8 mouse cellular contexts compared by ENCODE assay signal in the genomic region with DNA sequence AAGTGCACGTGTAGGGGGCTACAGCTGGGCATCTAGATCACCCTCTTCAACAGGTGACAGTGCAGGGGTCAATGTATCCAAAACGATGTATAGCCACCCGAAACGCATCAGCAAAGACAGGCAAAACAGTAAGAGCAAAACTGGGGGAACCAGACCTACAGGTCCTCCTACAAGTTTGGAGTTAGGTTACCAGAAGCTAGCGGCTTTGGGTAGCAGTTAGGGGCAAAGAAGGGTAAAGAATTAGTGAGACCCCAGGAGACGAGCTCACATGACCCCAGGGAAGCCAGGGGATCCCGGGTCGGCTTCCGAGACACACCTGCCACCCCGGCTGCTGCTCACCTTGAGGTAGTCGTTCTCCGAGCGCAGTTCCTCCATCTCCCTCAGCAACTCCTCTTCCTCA. TPM values are rescaled to one million over a fixed set of nuclear protein-coding genes. Genes with fewer than 3 reads are reported as not detected.
DNase-seq lines count a peak whose midpoint lies in the region; ATAC-seq and TF ChIP-seq lines count a peak whose summit lies in the region.

No protein-coding gene starts in this region.

- no peak for TF ChIP-seq CTCF in layer of hippocampus, adult 2 months (conservative IDR thresholded peaks at IDR 0.05)
- no peak for TF ChIP-seq CTCF in embryonic fibroblast, embryonic 13.5 days (IDR thresholded peaks at IDR 0.05; ENCODE audit: borderline replicate concordance, insufficient read depth, low read length)

- H3K36me3 ChIP-seq in intestine, embryonic 14.5 days (ENCODE audit: control insufficient read depth, insufficient read depth, low read length): no peaks in the 10 kb centered on the region
- H3K36me3 ChIP-seq in myocyte (ENCODE audit: control insufficient read depth, insufficient read depth): no peaks in the 10 kb centered on the region

- no peaks in the 10 kb centered on the region for H3K9me3 ChIP-seq in intestine, embryonic 14.5 days (ENCODE audit: control insufficient read depth, low read length)

- peaks cover 34% of the 10 kb centered on the region for H3K27me3 ChIP-seq in intestine, embryonic 14.5 days (replicated peaks; ENCODE audit: control insufficient read depth, insufficient read depth, low read length)
- no peaks in the 10 kb centered on the region for H3K27me3 ChIP-seq in myocyte (ENCODE audit: control insufficient read depth, insufficient read depth, insufficient read length)

- peak overlapping the region; percentile 92 for H3K4me2 ChIP-seq in intestine, embryonic 14.5 days (ENCODE audit: low read length)
- peak overlapping the region; percentile 90 for H3K4me2 ChIP-seq in myocyte (ENCODE audit: low read depth)

- H3K4me3 ChIP-seq in layer of hippocampus, adult 2 months: peak overlapping the region; percentile 93
- H3K4me3 ChIP-seq in embryonic fibroblast, embryonic 13.5 days (ENCODE audit: insufficient read depth, low read length): peak overlapping the region; percentile 66
- peak overlapping the region; percentile 73 for H3K4me3 ChIP-seq in intestine, embryonic 14.5 days (ENCODE audit: low read depth, low read length)
- peak overlapping the region; percentile 67 for H3K4me3 ChIP-seq in myocyte

- no peak for TF ChIP-seq POLR2A in embryonic fibroblast, embryonic 13.5 days (IDR thresholded peaks at IDR 0.05; ENCODE audit: low read depth, low read length)
- TF ChIP-seq POLR2A in myocyte (IDR thresholded peaks at IDR 0.05; ENCODE audit: insufficient read length, low read depth): no peak

- WGBS in intestine, embryonic 14.5 days: 3% methylated on average over 12 of the region's 13 CpGs

- H3K4me1 ChIP-seq in embryonic fibroblast, embryonic 13.5 days (ENCODE audit: control insufficient read depth, insufficient read depth, low read length): peaks cover 9% of the 10 kb centered on the region
- peaks cover 36% of the 10 kb centered on the region for H3K4me1 ChIP-seq in intestine, embryonic 14.5 days (replicated peaks; ENCODE audit: control insufficient read depth, insufficient read depth, low read length)

- ATAC-seq in intestine, embryonic 14.5 days (replicated peaks; ENCODE audit: low FRiP score, low TSS enrichment, low read depth): no peak
- no peak for ATAC-seq in erythroid progenitor cell, adult 5-6 weeks (replicated peaks; ENCODE audit: low FRiP score, poor library complexity, severe bottlenecking)

- H3K9ac ChIP-seq in intestine, embryonic 14.5 days (ENCODE audit: low read length): peak overlapping the region; percentile 61

- no peak for DNase-seq in layer of hippocampus, adult 2 months (ENCODE audit: low spot score in 2 of 2)
- no peak for DNase-seq in layer of hippocampus, adult 9-10 months (ENCODE audit: low spot score)
- DNase-seq in intestine, embryonic 14.5 days (ENCODE audit: low spot score): peak; percentile 55
- no peak for DNase-seq in frontal cortex, postnatal 36 days (ENCODE audit: low spot score in 2 of 2)
- DNase-seq in right cerebral cortex, postnatal 25 days: no peak

- H3K79me2 ChIP-seq in myocyte (ENCODE audit: control insufficient read depth, insufficient read depth): peaks cover 46% of the 10 kb centered on the region

- peak overlapping the region; percentile 86 for H3ac ChIP-seq in myocyte (ENCODE audit: control insufficient read depth, insufficient read length)

- H3K27ac ChIP-seq in layer of hippocampus, adult 2 months: peak overlapping the region; percentile 94
- no peak overlapping the region for H3K27ac ChIP-seq in embryonic fibroblast, embryonic 13.5 days (ENCODE audit: insufficient read depth, low read length)
- H3K27ac ChIP-seq in intestine, embryonic 14.5 days (ENCODE audit: low read depth): peak overlapping the region; percentile 51; the same call in 1 of the 2 replicates

TF ChIP-seq in myocyte, 11 proteins besides CTCF, POLR2A, EP300 and RAD21:
- no peak for TF ChIP-seq CEBPB (IDR thresholded peaks at IDR 0.05; ENCODE audit: insufficient read depth, poor library complexity, severe bottlenecking)
- TF ChIP-seq POLR2AphosphoS2 (IDR thresholded peaks at IDR 0.05; ENCODE audit: insufficient read length, low read depth): no peak
- TF ChIP-seq TCF3 (IDR thresholded peaks at IDR 0.05; ENCODE audit: insufficient read length, low read depth): no peak
- no peak for TF ChIP-seq TCF12 (IDR thresholded peaks at IDR 0.05; ENCODE audit: insufficient read depth, poor library complexity, severe bottlenecking)
- TF ChIP-seq MYOD1 (IDR thresholded peaks at IDR 0.05; ENCODE audit: control insufficient read depth in 1 of 3, insufficient read length in 2 of 3, low read depth in 2 of 3): no peak
- TF ChIP-seq SRF (IDR thresholded peaks at IDR 0.05; ENCODE audit: control insufficient read depth, insufficient read length, low read depth): no peak
- no peak for TF ChIP-seq E2F4 (IDR thresholded peaks at IDR 0.05; ENCODE audit: insufficient read depth)
- no peak for TF ChIP-seq USF1 (IDR thresholded peaks at IDR 0.05; ENCODE audit: low read depth)
- TF ChIP-seq MAX (IDR thresholded peaks at IDR 0.05; ENCODE audit: low read depth): no peak
- TF ChIP-seq REST (IDR thresholded peaks at IDR 0.05; ENCODE audit: insufficient read depth, insufficient read length): no peak
- TF ChIP-seq MYOG (IDR thresholded peaks at IDR 0.05; ENCODE audit: control insufficient read depth in 1 of 3, insufficient read depth in 1 of 3, insufficient read length in 2 of 3, low read depth in 2 of 3): no peak
TF ChIP-seq in myocyte: peak in this region for 0.

RNA-seq across cellular contexts. Expression of a gene that starts 1.6 kb away (rescaled TPM):
- total RNA-seq in layer of hippocampus, adult 2 months (2021): 10 to 100 TPM; 31.7 to 44.8 TPM
- polyA plus RNA-seq in embryonic fibroblast, embryonic 13.5 days (2011; ENCODE audit: insufficient read length, low read depth, missing spikeins): 5.2 and 8.5 TPM in 2 replicates
- polyA plus RNA-seq in intestine, embryonic 14.5 days (2014; fragmentation: Nextera tagmentation; extraction: Ambion mirVana): 11.7 and 14.6 TPM in 2 replicates
- polyA plus RNA-seq in myocyte (2012; fragmentation: generic; extraction: Trizol): 18.3 TPM
- not detected in 2 replicates for total RNA-seq in erythroid progenitor cell, adult 5-6 weeks (2015; ENCODE audit: low replicate concordance)
- total RNA-seq in erythroid progenitor cell, adult 5-6 weeks (2017; ENCODE audit: low replicate concordance): not detected in 2 replicates
